Mouse (Mus musculus): Measurements from ENCODE around the gene Dnase2a.

Dnase2a gene

DNA sequence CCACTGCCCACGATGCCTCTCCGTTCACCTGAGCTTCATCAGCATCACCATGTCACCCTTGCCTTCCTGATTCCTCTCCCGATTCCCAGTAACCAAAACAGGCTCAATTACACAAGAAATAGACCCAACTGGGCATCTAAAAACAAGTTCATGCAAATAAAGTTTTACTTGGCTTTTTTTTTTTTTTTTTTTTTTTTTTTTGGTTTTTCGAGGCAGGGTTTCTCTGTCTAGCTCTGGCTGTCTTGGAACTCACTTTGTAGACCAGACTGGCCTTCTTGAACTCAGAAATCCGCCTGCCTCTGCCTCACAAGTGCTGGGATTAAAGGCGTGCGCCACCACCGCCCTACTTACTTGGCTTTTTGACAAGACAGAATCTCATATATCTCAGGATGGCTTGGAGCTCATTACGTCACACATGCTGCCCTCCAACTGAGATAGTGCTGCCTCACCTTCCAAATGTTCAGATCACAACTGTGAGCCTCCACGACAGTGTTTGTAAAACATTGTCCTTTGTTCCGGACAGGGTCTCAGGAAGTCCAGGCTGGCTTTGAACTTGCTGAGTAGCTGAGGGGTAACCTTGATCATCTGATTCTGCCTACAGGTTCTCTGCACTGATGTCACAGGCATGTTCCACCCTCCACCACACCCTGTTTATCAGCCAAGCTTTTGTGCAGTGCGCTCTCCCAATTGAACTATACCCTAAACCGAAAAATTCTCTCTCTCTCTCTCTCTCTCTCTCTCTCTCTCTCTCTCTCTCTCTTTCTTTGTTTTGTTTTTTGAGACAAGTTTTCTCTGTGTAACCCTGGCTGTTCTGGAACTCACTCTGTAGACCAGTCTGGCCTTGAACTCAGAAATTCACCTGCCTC, 29.5 kb downstream of the Dnase2a start:
- DNase-seq, result no peak

DNA sequence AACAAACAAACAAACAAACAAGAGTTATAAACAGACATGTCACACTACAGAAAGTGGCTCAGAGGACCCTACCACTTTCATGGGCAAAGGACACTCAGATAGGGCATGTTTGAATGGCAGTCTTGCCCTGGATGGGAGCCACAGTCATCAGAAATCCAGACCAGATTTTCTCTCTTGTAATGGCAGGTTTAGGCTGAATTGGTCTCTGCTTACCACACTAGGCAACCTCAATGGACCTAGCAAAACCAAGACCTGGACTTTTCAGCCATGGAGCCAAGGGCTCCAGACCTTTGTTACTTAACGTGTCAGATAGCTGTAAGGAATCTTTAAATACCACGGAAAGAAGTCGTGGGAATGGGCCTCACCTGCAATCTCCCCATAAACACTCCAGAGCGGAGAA, 35.3 kb downstream of the Dnase2a start:
- DNase-seq, result no peak

DNA sequence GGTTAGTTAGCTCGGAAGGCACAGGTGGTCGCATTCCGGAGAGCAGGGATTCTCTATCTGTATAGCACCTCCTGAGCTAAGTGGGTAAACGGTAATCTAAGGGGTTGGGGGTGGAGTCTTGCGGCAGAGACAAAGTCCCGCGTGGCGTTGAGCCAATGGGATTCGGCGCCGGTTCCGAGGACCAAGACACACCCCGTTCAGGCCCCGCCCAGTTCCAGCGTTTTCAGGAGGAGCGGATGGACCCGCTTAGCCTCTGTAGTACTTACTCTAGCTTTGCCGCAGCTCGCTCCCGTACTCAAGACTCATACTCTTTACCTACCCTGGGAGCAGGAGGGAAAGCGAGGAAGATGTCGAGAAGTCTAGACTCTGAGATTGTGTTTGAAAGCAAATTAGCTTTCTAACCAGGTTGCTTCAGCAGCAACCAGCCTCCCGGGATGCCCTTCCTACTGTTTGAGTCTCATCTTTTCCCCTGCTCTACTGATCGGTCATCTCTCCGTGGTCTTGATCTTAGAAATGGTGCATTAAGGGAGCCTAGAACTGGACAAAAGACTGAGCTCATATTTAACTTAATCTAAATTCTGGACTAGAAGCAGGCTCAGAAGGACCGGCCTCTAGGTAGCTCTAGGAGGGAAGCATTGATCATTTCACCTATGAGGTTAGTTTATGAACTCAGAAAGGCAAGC, 36.3 kb downstream of the Dnase2a start:
- peak; percentile 84 for DNase-seq

DNA sequence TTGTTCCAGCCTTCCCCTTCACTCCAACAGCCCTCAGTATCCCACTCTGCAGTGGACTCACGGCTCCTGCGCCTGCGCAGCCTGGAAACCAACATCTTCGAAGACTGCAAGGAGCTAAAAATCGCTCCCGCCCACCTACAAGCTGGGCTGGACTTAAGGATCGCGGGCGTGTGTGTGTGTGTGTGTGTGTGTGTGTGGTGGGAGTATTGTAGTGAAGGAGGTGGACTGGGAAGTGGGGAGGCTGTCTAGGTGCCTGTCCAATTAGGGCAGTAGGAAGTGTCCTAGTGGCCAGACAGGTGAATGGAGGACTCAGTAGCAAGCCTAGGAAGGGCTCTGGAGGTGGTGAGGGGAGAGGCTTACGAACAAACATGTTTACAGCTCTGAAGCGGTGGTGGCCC, 36.9 kb downstream of the Dnase2a start:
- peak; percentile 89 for DNase-seq

DNA sequence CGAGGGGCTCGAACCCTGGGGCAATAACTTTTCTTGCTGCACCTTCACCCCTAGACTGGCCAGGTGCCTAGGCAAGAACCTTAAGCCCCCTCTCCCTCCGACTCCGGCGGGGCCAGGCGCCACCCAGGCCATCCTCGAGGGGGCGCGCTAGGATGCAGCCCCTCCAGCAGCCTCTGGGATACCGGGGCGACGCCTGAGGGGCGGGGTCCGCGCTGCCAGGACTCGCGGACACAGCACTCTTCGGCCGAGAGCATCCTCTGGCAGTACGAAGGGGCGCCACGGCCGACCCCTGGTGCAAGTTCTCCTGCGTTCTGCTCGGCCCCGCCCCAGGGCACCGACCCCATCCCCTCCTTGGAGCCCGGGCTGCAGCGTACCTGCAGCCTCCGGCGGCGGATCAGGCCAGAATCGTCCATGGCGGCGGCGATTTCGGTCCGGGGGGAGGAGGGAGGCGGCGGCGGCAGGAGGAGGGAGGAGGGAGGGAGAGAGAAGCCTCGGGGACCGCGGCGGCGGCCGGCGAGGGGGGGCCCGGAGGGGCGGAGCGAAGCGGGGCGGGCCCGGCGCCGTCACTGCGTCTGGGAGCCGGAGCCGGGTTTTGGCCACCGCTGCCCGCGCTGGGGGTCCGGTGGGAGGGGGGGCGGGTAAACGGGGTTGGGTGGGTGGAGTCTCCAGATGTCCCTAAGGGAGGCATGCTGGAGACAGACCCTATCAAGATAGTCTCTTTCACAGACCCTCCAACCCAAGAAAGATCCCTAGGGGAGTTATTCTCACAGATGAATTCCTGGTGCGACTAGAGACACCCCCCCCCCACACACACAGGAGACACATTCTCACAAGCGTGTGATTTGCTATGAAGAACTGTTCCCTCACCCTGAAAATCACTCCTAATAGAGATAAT, 37.5 kb downstream of the Dnase2a start:
- DNase-seq, result peak; percentile 45

DNA sequence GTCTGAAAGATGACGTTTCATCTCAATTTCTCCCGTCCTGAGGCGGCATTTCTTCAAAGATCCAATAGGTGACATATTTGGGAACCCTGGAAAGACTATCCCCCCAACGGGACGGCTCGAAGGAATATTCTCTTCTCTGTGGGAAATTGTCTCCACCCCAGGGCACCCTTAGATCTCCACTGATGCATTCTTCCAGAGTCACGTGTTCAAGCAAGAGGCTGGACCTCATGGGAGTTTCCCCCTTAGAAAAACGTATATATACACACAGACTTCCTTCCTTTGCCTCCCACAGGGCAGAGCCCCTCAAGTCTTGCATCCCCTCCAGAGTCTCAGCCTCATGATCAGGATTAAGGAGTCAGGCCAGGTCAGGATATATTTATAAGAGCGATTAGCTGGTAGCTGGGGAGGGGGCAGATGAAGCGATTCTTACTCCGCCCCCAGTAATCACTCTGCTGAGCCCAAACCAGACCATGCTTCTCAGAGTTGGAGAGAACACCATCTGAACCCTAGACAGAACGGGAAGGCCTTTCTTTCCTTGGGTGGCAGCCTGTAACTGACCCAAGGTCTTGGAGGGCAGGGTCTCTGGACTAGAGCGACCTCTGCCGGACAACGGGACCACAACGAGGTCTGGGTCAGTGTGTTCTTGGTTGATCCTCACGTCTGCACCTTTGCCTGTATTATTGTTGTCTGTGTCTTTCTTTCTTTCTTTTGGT, 38.3 kb downstream of the Dnase2a start, which contains the start of gene Rtbdn:
TSS of gene Rtbdn (plus strand) at position 464 of the 713 bp plus-strand sequence.
- no peak for DNase-seq

DNA sequence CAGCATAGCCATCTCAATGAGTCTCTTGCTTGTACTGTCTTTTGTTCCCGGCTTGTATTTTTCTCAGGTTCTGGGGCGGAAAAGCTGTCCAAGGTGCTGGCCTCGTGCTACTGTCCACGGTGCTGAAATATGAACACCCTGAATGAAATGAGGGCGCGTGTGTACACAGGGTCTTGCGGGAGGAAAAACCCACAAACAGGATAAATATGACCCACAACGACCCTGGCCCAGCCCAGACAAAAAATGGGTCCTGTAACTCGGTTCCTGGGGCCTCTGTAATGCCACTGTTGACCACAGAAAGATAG, 38.8 kb downstream of the Dnase2a start:
- DNase-seq, result no peak

DNA sequence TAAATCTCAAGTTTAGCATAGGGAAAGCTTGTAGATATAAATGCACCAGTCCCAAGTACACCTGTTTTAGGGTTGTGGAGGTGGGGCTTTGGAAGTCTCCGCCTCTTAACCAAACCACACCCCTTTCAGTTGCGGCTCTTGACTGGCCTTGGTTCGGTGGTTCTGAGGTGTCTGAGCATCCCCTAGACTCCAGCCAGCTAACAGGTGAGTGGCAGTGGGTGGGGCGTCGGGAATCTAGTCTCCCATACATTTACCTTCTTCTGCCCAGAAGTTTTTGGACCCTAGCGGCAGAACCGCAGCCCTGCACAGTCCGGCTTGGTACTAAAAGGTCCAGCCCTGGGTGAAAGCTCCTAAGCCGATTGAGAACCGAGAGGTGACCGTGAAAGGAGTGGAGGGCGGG, 41.4 kb downstream of the Dnase2a start:
- no peak for DNase-seq

DNA sequence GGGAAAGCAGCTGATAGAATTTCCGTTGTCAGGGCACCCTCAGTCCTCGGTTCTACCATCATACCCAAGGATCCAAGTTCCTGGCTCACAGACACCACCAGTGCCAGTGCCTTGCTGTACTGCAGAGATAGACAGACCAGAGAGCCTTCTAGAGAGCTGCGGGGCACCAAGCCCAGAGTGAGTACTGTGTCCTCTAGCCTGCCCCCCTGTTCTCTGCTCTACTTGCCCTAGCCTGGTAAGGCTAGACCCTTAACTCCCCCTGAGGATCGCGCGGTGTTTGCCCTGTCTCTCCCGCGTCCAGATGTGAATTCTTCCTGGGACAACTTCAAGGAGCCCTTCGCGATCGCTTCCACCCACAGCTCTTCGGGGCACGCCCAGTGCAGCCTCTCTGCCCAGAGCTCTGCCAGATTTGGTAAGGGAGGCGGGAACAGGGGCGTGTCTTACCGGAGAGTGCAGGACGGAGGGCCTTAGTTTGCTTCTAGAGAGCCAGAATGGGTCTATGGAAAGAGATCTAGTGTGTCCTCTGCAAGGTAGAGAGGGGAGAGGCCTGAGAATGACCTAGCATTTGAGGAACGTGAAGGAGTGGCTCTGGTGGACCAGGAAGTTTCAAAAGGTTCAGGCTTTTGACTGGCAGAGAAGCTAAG, 44.4 kb downstream of the Dnase2a start:
- no peak for DNase-seq

DNA sequence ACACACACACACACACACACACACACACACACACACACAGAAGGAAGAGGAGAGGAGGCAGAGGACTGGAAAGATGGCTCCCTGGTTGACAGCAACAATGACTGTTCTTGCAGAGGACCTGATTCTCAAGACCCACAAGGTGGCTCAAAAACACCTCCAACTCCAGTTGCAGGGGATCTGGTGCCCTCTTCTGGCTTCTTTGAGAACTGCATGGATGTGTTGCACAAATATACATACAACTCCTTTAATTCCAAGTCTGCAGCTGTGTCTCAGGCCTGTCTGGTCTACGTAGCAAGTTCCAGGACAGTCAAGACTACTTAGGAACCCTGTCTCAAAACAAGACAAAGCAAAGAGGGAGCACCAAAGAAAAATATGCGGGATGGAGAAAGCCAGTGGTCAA, 48.4 kb downstream of the Dnase2a start:
- peak; percentile 71 for DNase-seq

DNA sequence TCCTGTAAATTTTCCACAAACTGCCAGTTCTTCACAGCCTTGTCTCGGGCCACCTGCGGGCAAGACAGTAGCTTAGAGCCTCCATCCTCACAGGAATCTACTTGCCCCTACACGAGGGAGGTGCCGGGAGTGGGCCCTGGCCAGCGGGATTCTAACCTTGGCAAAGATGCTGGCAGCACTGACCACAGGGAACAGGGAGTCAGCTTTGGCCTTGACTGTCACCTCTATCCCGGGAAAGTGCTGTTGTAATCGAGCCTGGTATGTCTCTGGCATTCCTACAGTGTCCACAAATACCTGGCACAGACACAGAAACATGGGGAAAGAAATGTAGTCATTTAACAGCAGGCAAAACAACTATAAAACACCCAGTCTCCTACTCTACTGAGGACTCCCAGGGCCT, 51.5 kb downstream of the Dnase2a start:
- DNase-seq, result no peak

DNA sequence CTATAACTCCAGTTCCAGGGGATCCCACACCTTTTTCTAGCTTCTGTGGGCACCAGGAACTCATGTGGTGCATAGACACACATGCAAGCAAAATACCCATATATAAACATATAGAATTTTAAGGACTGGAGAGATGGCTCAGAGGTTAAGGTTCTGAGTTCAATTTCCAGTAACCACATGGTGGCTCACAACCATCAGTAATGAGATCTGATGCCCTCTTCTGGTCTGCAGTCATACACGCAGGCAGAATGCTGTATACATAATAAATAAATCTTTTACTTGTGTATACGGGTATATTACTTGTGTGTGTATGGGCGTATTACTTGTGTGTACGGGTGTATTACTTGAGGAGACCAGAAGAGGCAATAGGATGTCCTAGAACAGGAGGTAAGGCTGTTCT, 55.6 kb downstream of the Dnase2a start:
- no peak for DNase-seq

DNA sequence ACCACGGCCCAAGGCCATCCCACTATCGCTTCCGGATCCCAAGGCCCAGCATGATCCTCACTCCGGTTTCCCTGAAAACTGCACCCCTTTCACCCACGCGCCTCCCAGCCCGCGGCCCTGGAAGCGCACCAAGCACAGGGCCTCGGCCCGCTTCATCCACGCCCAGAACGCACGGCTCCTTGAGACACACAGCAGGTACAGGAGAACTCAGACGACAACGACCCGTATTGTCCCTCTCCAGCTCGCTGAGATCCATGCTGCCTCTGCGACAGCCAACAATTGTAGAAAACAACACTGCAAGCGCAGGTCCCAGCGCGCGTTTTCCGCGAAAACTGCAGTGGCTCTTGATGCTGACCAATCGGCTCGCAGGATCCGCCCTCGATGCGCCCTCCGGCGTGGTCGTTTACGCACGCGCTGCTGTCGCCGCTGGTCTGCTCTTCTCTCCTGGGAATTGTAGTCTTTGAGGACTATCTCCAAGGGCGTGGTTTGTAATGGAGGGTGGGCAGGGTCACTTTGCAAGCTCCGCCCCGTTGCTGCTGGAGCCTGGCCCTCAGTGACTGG, 57.5 kb downstream of the Dnase2a start:
- peak; percentile 97 for DNase-seq

DNA sequence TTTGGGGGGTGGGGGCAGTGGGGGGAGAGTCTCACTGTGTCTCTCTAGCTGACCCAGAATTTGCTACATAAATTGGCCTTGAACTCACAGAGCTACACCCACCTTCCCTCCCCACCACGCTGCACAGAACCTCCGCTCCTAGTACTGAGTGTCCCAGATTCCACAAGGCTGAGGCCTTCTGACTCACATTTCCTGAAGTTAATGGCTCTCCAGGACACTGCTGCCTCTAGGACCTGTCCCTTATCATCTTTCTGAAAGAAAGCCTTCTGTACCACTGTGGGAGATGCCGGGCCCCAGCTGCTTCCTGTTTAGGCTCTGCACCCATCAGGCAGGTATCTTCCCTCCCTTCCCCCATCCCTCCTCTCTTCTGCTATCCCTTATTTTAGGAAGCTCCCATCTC, 58.2 kb downstream of the Dnase2a start:
- DNase-seq, result no peak

DNA sequence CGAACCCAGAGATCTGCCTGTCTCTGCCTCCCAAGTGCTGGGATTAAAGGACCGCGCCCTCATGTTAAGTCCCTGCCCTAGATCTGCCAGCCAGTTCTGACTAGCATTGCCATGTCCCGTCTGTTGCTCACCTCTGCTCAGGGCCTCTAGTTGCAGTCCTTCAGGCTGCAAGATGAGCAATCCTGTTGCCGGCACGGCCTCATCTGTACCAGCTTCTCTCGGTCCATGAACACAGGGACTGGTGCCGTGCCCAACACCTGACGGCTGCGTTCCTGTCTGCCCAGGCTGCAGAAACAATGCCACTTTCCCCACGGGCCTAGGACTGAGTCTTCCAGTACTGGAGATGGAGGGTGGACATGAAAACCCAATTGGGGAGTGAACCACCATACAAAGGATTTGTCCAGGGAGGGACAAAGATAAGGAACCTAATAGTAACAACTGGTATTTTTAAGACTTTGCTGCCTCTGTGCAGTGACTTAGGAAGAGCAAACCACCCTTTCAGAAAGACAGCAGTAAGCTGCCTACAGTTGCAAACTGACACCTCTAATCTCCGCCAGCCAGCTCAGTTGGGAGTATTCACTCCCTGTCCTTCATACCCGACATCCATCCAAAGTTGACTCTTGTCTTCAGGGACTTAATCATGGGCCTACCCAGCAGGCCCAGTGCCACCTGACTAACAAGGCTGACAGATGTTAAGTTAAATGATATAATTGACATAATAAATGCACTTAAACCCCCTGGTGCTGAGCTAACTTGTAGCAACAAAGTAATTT, 59.4 kb downstream of the Dnase2a start:
- no peak for DNase-seq

DNA sequence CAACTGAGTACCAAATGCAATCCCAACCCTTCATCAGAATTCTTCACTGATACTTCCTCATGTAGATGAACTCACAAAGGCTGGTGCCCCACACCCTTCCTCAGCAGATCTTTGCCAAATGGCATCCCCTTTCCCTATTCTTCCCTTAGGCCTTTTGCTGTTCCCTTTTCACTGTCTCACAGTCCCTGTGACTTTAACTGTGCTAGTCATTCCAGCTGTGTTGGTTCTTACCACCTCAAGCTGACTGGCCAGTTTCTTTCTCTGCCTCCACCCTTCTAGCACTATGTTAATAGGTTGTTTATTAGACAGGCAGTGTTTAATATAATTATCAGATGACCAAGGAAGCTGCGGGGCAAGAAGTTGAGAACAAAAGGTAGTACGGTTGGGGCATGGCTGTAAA, 60.3 kb downstream of the Dnase2a start:
- no peak for DNase-seq

DNA sequence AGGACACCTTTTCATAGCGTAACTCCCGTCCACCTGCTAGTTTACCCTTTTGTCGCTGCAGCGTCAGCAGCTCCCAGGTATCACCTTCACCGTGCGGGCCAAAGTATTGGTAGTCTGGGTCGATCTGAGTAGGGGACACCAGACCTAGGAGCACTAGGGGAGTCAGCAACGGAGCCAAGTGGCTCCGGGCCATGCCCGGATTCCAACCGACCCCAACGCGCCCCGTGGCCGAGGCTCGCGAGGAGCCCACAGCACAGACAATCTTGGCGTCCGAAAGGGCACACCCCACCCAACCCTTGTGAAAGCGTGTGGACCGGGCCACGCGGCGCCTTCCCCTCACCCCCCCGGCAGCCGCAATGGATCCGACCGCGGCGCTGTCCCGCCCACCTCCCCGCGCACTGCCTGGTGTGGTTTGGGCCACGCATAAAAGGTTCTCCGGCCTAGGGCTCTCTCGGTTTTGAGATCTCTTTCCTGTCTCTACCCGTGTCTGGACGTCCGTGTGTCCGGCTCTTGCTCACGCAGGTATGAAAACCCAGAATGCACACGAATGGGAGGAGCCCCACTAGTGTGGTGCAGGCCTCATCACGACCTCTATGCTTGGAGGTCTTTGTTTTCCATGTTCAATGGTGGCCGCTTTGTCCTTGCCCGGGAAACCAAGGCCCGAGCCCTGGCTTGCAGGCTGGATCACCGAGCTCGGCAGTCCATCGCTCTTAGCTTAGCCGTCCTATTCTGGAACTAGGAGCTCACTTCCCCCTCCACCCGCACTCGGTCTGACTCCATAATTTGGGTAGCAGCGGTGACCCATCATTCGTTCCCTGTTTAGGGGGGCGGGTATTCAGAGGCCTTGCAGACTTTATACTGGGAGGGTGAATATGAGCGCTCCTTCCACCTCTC, 61.1 kb downstream of the Dnase2a start, which contains the start of the genes Gm49661, Prdx2 and Rnaseh2a:
TSS of gene Gm49661 (minus strand) at position 193 of the 894 bp plus-strand sequence.
TSS of gene Prdx2 (plus strand) at position 347 of the 894 bp plus-strand sequence.
TSS of gene Rnaseh2a (minus strand) at position 527 of the 894 bp plus-strand sequence.
- DNase-seq, result peak; percentile 73

DNA sequence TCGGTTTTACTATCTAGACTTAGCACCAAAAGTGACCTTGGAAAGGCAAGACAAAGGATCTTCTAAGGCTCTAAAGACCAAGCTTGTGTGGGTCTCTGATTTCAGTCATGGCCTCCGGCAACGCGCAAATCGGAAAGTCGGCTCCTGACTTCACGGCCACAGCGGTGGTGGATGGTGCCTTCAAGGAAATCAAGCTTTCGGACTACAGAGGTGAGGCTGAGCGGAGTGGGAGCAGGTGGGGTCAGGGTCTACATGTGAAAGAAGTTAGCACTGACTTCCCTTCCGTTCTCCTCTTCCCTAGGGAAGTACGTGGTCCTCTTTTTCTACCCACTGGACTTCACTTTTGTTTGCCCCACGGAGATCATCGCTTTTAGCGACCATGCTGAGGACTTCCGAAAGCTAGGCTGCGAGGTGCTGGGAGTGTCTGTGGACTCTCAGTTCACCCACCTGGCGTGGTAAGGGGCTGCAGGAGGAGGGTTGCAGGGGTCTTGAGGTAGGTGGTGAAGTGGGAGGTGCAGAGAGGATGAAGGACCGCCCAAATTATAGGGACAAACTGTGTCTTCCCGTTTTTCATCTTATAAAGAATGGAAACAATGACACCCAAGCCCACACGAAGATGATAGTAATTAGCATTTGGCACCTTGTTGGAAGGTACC, 61.9 kb downstream of the Dnase2a start:
- no peak for DNase-seq

DNA sequence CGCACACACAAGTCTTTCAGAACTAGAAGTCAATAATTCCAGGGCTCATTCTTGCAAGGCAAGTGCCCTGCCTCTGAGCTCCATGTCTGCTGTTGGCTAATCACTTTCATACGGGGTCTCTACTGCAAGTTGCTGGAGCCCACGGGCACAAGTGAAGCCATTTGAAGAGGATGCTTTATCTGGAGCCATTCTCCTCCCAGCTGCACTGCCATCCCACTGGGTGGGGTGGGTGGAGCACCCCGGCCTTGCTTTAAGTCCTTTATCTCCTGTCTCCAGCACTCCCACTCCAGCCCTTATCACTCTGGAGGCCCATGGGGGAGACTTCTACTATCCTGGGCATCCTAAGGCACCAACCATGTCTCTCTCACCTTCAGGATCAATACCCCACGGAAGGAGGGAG, 62.6 kb downstream of the Dnase2a start:
- no peak for DNase-seq
